Mouse (Mus musculus) cortical plate, adult 2 months (tissue): ENCODE data around the gene Hpse2.

Source experiments
- CTCF ChIP-seq: fragments of 200-500 bp; IDR thresholded peaks from 2 replicates; pipeline ENCODE4 v1.5.1; 2011; ENCODE audit warnings: mild to moderate bottlenecking, control low read depth, low read length; ENCODE audit not compliant: insufficient read depth; ENCODE audit errors: extremely low read depth
- POLR2A ChIP-seq: fragments of 200-500 bp; IDR thresholded peaks from 2 replicates; pipeline ENCODE4 v1.6.1; 2011; ENCODE audit warnings: mild to moderate bottlenecking, low read length, control low read depth; ENCODE audit not compliant: insufficient read depth; ENCODE audit errors: extremely low read depth

- no peak for TF ChIP-seq POLR2A
- TF ChIP-seq CTCF: no peak
Observed at GRCm38 (mm10) chr19:43155582-43155981, 232.6 kb downstream of the Hpse2 start.
